Mouse (Mus musculus) cerebellum, adult 2 months (tissue): ENCODE measurements around the gene Fgg. TPM values are rescaled to one million over a fixed set of nuclear protein-coding genes. Genes with fewer than 3 reads are reported as not detected.

Experiments used
- DNase-seq, 2 experiments: peaks; one replicate each; pipeline ENCODE4 v3.0.0; 2021
- H3K27ac ChIP-seq: fragments of 200-500 bp; 2 replicates; pipeline ENCODE4 v1.5.1; 2012; ENCODE audit warnings: low read length, control low read depth, inconsistent platforms; ENCODE audit not compliant: insufficient read depth
- H3K27me3 ChIP-seq: fragments of 200-500 bp; 2 replicates; pipeline ENCODE4 v1.6.1; 2012; ENCODE audit warnings: inconsistent platforms, mild to moderate bottlenecking, low read length, moderate library complexity; ENCODE audit not compliant: control insufficient read depth, insufficient read depth
- H3K4me1 ChIP-seq: fragments of 200-500 bp; 2 replicates; pipeline ENCODE4 v1.6.1; 2011; ENCODE audit warnings: low read length; ENCODE audit not compliant: control insufficient read depth, insufficient read depth
- H3K4me3 ChIP-seq: fragments of 200-500 bp; replicated peaks from 2 replicates; pipeline ENCODE3; 2011; ENCODE audit warnings: mild to moderate bottlenecking, low read depth, low read length, control low read depth; ENCODE audit not compliant: insufficient read depth
- CTCF ChIP-seq: fragments of 200-500 bp; IDR thresholded peaks from 2 replicates; pipeline ENCODE4 v1.5.1; 2011; ENCODE audit warnings: low read depth, mild to moderate bottlenecking, control low read depth, low read length, moderate library complexity, borderline replicate concordance; ENCODE audit not compliant: insufficient read depth
- POLR2A ChIP-seq: fragments of 200-500 bp; IDR thresholded peaks from 2 replicates; pipeline ENCODE4 v1.6.1; 2011; ENCODE audit warnings: low read length, control low read depth, borderline replicate concordance; ENCODE audit not compliant: insufficient read depth
- WGBS: fragments of 180-500 bp; shearing (Covaris S2); methylation state at CpG from one replicate; pipeline ENCODE4 v1.1.7; 2018; 5-methylcytosine and 5-hydroxymethylcytosine counted together
- polyA plus RNA-seq: library from polyadenylated mRNA; depleted of rRNA; stranded (reverse); fragments of >200 nt; gene quantifications from 2 replicates; pipeline ENCODE4 v1.2.3, GENCODE M21; 2012; rRNA removed

Gene Fgg
- polyA plus RNA-seq, 1 experiment = not detected

DNA sequence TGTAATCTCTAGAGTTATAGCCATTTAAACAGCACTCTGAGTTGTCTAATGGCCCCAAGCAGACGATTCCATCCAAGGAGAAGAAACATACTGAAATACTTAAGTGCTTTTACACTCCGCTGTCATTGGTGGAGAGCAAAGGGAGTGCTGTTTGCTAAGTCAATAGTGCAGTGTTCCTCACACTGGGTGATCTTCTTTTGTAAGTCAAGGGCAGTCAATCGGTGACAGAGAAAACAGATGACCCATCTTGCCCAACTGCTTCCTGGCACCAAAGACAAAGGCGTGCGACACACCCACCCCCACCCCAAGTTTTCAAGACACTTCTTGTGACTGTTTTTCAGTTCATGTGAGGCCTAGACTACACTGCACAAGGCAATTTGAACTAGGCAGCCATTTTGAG lies 44.6 kb downstream of the Fgg start:
- TF ChIP-seq CTCF (no peak), POLR2A (no peak)
- H3K27ac ChIP-seq = no peak overlapping the region
- no peaks in the 10 kb centered on the region for H3K4me1 ChIP-seq
- H3K27me3 ChIP-seq = no peaks in the 10 kb centered on the region
- 86% methylated on average over 5 of the region's 5 CpGs for WGBS
- no peak for DNase-seq
- H3K4me3 ChIP-seq = no peak overlapping the region

DNA sequence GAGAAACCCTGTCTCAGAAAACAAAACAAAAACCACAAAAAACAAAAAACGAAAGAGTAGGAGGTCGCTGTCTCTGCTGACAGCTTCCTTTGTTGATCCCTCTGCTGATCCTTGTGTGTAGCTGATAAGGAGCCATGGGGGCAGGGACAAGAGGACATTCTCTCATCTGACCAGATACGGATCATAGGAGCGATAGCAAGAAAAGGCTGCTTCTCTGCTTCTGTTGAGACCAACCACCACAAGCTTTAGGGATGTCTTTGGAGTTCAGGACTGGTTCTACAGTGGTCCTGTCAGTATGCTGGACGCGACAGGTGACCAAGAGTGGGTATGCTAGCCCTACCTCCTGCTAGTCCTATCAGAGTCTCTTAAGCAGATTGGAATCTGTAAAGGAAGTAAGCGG lies 45.6 kb downstream of the Fgg start:
- no peak overlapping the region for H3K27ac ChIP-seq
- WGBS = 91% methylated on average over 7 of the region's 7 CpGs
- H3K4me3 ChIP-seq = no peak overlapping the region
- H3K27me3 ChIP-seq = no peaks in the 10 kb centered on the region
- no peaks in the 10 kb centered on the region for H3K4me1 ChIP-seq
- TF ChIP-seq POLR2A = no peak
- TF ChIP-seq CTCF = no peak
- DNase-seq = no peak

DNA sequence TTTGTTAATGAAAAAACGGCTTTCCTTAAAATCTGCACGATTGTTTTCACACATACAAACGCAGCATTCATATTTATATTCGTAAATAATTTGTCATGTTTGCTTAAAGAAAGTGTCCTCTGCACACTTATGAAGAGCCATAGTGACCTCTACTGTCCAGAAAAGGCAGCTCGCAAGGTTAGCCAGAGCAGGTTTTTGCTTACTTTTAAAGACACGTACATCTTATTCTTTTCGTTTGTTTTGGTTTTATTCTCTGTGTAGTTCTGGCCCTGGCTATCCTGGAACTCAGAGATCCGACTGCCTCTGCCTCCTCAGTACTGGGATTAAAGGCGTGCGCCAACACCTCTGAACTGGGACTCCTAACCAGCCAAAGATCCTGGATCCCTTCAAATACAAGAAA lies 46.2 kb downstream of the Fgg start:
- TF ChIP-seq POLR2A (no peak), CTCF (peak; percentile 44; the same call in 1 of the 2 replicates)

DNA sequence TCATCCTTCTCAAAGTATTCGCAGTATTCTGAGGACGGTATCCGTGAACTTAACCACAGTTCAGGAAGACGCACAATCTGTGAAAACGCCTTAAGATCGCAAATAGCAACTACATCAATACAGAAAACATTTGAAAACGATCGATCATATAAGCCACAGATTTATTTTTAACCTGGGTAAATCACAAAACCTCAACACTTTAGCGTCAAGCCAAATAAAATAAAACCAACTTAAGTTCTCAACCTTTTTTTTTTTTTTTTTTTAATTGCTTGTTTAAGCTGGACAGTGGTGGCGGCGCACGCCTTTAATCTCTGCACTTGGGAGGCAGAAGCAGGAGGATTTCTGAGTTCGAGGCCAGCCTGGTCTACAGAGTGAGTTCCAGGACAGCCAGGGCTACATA lies 47.2 kb downstream of the Fgg start:
- no peak for DNase-seq
- WGBS = 40% methylated on average over 13 of the region's 13 CpGs

More for the DNA sequence above, 46.2 kb downstream of the Fgg start:
- DNase-seq = peak; percentile 29
- WGBS = 29% methylated on average over 10 of the region's 10 CpGs
- Histone ChIP-seq H3K27ac (no peak overlapping the region), H3K27me3 (no peaks in the 10 kb centered on the region), H3K4me1 (no peaks in the 10 kb centered on the region), H3K4me3 (no peak overlapping the region)

DNA sequence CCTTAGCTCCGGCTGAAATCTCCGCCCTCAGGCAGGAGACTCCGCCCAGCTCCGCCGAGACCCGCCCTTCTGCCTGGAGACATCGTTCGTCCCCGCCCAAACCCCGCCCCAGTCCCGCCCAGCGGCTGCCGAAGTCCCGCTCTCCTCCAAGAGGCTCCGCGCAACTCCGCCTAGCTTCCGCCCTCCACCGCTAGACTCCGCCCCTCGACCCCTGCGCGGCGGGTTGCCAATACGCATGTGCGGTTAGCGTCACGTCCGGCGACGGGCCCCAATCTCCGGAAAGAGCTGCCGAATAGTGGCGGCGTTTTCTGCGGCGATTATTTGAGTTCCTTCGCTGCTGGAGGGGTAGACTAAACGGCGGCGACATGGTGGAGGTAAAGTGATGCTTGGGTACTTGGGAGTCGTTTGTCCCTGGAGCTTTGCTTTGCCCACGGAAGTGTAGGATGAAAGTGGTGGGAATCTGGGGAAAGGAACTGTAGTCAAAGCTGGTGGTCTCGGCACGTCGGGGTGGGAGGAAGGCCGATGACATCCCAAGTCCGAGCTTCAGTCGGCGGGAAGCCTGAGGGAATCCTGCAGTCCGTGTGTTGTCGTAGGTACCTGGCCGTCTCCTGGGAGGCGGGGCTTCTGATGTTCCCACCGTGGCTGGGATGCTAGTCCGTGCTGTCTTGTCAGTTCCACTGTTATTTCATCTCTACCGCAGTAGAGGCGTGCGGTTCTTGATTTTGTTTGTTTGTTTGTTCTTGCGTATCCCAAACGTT lies 47.9 kb downstream of the Fgg start, which contains the start of gene Plrg1:
TSS of gene Plrg1 (plus strand) at position 242 of the 758 bp plus-strand sequence.
- peak within 1 kb of the TSS; percentile 48 for H3K27ac ChIP-seq
- TF ChIP-seq POLR2A (peak; percentile 88), CTCF (no peak)
- H3K4me3 ChIP-seq = peak within 1 kb of the TSS; percentile 90
- no peaks in the 10 kb centered on the region for H3K27me3 ChIP-seq
- 1% methylated on average over 61 of the region's 61 CpGs for WGBS
- DNase-seq = peak; percentile 98 to 99
- H3K4me1 ChIP-seq = no peaks in the 10 kb centered on the region

More for the DNA sequence above, 47.2 kb downstream of the Fgg start:
- no peak overlapping the region for H3K27ac ChIP-seq
- H3K4me3 ChIP-seq = peak overlapping the region; percentile 46
- TF ChIP-seq CTCF = no peak
- no peaks in the 10 kb centered on the region for H3K27me3 ChIP-seq
- no peaks in the 10 kb centered on the region for H3K4me1 ChIP-seq

DNA sequence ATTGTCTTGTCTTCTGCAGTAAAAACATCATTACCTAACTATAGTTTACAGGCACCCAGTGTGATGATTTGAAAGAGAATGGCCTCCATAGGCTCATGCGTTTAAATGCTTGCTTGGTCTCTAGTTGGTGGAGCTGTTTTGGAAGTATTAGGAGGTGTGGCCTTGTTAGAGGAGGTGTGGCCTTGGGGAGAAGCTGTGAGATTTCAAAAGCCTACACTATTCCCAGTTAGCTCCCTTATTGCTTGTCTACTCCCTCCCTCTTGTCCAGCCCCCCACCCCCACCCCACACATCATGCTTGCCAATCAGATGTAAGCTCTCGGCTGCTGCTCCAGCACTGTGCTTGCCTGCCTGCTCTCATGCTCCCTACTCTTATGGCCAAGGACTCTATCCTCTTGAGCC lies 49.5 kb downstream of the Fgg start:
- DNase-seq = no peak
- WGBS = 85% methylated on average over 2 of the region's 2 CpGs
- H3K4me3 ChIP-seq = no peak overlapping the region
- H3K27ac ChIP-seq = no peak overlapping the region
- H3K4me1 ChIP-seq = no peaks in the 10 kb centered on the region
- TF ChIP-seq CTCF (no peak), POLR2A (no peak)
- no peaks in the 10 kb centered on the region for H3K27me3 ChIP-seq

Other genes with a start within 250 kb of the Fgg start
- gene Rbm46, start 131.2 kb upstream of the Fgg start, polyA plus RNA-seq = 0.29 and 0.33 TPM in 2 replicates
- gene Lrat, start 103.8 kb upstream of the Fgg start, polyA plus RNA-seq = 0.16 and 0.21 TPM in 2 replicates
- gene Fga, start 18.4 kb downstream of the Fgg start, polyA plus RNA-seq = 0.05 TPM in 1 of 2 replicates, not detected in the other
- 0.03 TPM in 1 of 2 replicates, not detected in the other for gene Fgb, start 42.1 kb downstream of the Fgg start, polyA plus RNA-seq
- gene Plrg1, start 47.8 kb downstream of the Fgg start, polyA plus RNA-seq = 60.5 and 62.5 TPM in 2 replicates
- 0.33 and 0.39 TPM in 2 replicates for gene Dchs2, start 120.2 kb downstream of the Fgg start, polyA plus RNA-seq